Mouse (Mus musculus): ENCODE measurements around the gene St7l.
A peak's percentile ranks its signal among the peaks of the same experiment; 100 is the strongest.

The St7l gene

GRCm38 (mm10) chr3:104905389-104905788 lies 41.6 kb downstream of the St7l start:
- no peak for DNase-seq

GRCm38 (mm10) chr3:104906007-104906406 lies 42.2 kb downstream of the St7l start:
- no peak for DNase-seq

- DNase-seq = no peak
Measured at GRCm38 (mm10) chr3:104909195-104909594, 45.4 kb downstream of the St7l start.

GRCm38 (mm10) chr3:104914986-104915385 lies 51.2 kb downstream of the St7l start:
- DNase-seq = no peak

- DNase-seq = no peak
Measured at GRCm38 (mm10) chr3:104929385-104929784, 65.6 kb downstream of the St7l start.

- no peak for DNase-seq
Measured at GRCm38 (mm10) chr3:104937728-104938305, 74.0 kb downstream of the St7l start.

- no peak for DNase-seq
Measured at GRCm38 (mm10) chr3:104938327-104938726, 74.5 kb downstream of the St7l start.

- DNase-seq = no peak
Measured at GRCm38 (mm10) chr3:104940691-104941090, 76.9 kb downstream of the St7l start.

GRCm38 (mm10) chr3:104942682-104943081 lies 78.9 kb downstream of the St7l start:
- no peak for DNase-seq

- no peak for DNase-seq
Measured at GRCm38 (mm10) chr3:104943333-104943732, 79.5 kb downstream of the St7l start.

GRCm38 (mm10) chr3:104944894-104945293 lies 81.1 kb downstream of the St7l start:
- no peak for DNase-seq

- DNase-seq = no peak
Measured at GRCm38 (mm10) chr3:104950926-104951325, 87.1 kb downstream of the St7l start.

GRCm38 (mm10) chr3:104952891-104953670 lies 89.3 kb downstream of the St7l start:
- no peak for DNase-seq

GRCm38 (mm10) chr3:104954137-104954536 lies 90.3 kb downstream of the St7l start:
- DNase-seq = no peak

- no peak for DNase-seq
Measured at GRCm38 (mm10) chr3:104954551-104954950, 90.7 kb downstream of the St7l start.

- peak; percentile 81 for DNase-seq
Measured at GRCm38 (mm10) chr3:104956131-104956581, 92.4 kb downstream of the St7l start.

GRCm38 (mm10) chr3:104960026-104961000 lies 96.5 kb downstream of the St7l start:
- no peak for DNase-seq

- DNase-seq = no peak
Measured at GRCm38 (mm10) chr3:104961066-104962059, 97.6 kb downstream of the St7l start, which contains the start of gene Wnt2b. Gene Wnt2b (minus strand): TSS chr3:104961921.

GRCm38 (mm10) chr3:104962141-104962611 lies 98.4 kb downstream of the St7l start:
- DNase-seq = no peak

- no peak for DNase-seq
Measured at GRCm38 (mm10) chr3:104962866-104963265, 99.1 kb downstream of the St7l start.
